Mouse (Mus musculus) liver, embryonic 16.5 days (tissue): ENCODE measurements around the gene Desi1. TPM values are rescaled to one million over a fixed set of nuclear protein-coding genes. Genes with fewer than 3 reads are reported as not detected.

Source experiments
- ATAC-seq: fragments of 200-750 bp; cut with Nextera tagmentation; 2 replicates; pipeline ENCODE4 v1.8.0; 2017; ENCODE audit warnings: low read depth, mild to moderate bottlenecking, moderate number of reproducible peaks, moderate library complexity
- H3K27ac ChIP-seq: fragments of 300-500 bp; sonication (generic); 2 replicates; pipeline ENCODE4 v1.5.1; 2014; ENCODE audit warnings: mild to moderate bottlenecking, low read length
- H3K27me3 ChIP-seq: fragments of 300-500 bp; sonication (generic); 2 replicates; pipeline ENCODE4 v1.6.1; 2014; ENCODE audit warnings: low read depth, low read length, mixed read lengths; ENCODE audit not compliant: control insufficient read depth, insufficient read depth
- H3K36me3 ChIP-seq: fragments of 300-500 bp; sonication (generic); 2 replicates; pipeline ENCODE4 v1.6.1; 2014; ENCODE audit warnings: mild to moderate bottlenecking; ENCODE audit not compliant: control insufficient read depth, insufficient read depth
- H3K4me1 ChIP-seq: fragments of 300-500 bp; sonication (generic); 2 replicates; pipeline ENCODE4 v1.6.1; 2014; ENCODE audit warnings: low read depth, low read length, mixed read lengths; ENCODE audit not compliant: control insufficient read depth
- H3K4me2 ChIP-seq: fragments of 300-500 bp; sonication (generic); 2 replicates; pipeline ENCODE4 v1.6.1; 2014; ENCODE audit warnings: low read depth, low read length, mixed read lengths
- H3K4me3 ChIP-seq: fragments of 300-500 bp; sonication (generic); 2 replicates; pipeline ENCODE4 v1.5.1; 2014; ENCODE audit warnings: low read depth, mild to moderate bottlenecking, low read length
- H3K9ac ChIP-seq: fragments of 300-500 bp; sonication (generic); 2 replicates; pipeline ENCODE4 v1.6.1; 2014; ENCODE audit warnings: low read depth, low read length
- H3K9me3 ChIP-seq: fragments of 300-500 bp; sonication (generic); replicated peaks from 2 replicates; pipeline ENCODE4 v1.6.1; 2016; ENCODE audit warnings: low read length; ENCODE audit not compliant: control insufficient read depth
- WGBS: fragments of 180-500 bp; shearing (Covaris S2); extraction: QIAGEN DNeasy Blood & Tissue Kit; methylation state at CpG from one replicate; pipeline ENCODE4 v1.1.7; 2014; ENCODE audit not compliant: insufficient replicate concordance; 5-methylcytosine and 5-hydroxymethylcytosine counted together
- polyA plus RNA-seq: library from polyadenylated mRNA; unstranded; fragments of >200 nt; fragmentation: Nextera tagmentation; extraction: Ambion mirVana; gene quantifications from 2 replicates; pipeline ENCODE4 v1.2.1, GENCODE M21; 2015

Gene Desi1
- polyA plus RNA-seq, 1 experiment from 2014 or later = 11.5 TPM

DNA sequence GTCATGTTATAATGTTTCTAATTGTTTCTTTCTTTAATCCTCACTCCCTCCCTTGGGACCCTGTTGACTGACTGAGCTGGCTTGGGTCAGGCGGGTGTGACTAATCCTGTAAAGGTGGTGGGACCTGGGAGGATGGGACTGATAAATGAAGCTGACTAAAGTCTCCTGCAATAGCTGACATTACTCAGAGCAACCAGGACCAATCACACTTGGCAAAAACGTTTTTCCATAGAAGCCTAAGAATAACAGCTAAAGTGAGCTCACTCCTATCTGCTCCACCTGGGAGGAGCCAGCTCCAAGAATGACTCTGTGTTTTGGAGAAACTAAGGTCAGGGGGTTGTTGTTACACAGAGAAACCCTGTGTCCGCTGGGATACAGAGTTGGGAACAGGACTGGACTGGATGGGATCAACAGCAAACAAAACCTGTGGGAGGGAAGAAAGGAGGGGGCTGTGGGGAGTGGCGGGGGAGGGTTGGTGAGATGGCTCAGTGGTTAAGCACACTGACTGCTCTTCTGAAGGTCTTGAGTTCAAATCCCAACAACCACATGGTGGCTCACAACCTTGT, 68.6 kb downstream of the Desi1 start:
- ATAC-seq = no peak
- no peak overlapping the region for H3K9ac ChIP-seq
- H3K27ac ChIP-seq = no peak overlapping the region
- WGBS = 46% methylated on average over 4 of the region's 4 CpGs
- H3K9me3 ChIP-seq = no peaks in the 10 kb centered on the region
- no peaks in the 10 kb centered on the region for H3K27me3 ChIP-seq
- no peak overlapping the region for H3K4me2 ChIP-seq
- no peak overlapping the region for H3K4me3 ChIP-seq
- peaks cover 12% of the 10 kb centered on the region for H3K4me1 ChIP-seq
- no peaks in the 10 kb centered on the region for H3K36me3 ChIP-seq

DNA sequence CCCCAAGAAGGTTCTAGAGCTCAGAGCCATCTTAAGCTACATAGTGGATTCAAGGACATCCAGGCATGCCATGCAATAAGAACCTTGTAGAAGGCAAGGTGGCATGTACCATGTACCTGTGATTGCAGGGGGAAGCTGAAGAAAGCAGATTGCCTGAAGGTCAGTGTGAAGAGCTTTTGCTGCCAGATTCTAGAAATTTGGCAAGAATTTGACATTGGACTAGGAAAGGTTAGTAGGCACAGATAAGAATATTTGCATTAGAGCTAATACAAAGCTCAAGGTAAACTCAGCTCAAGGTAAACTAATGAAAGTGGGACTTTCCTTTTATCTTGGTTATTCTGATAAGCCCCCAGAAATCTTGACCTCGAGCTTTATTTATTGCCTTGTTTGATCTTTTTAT, 69.4 kb downstream of the Desi1 start:
- H3K36me3 ChIP-seq = no peaks in the 10 kb centered on the region
- no peak overlapping the region for H3K4me2 ChIP-seq
- no peak overlapping the region for H3K27ac ChIP-seq
- H3K27me3 ChIP-seq = no peaks in the 10 kb centered on the region
- H3K9me3 ChIP-seq = no peaks in the 10 kb centered on the region
- no peak for ATAC-seq
- 29% methylated on average over 1 of the region's 1 CpGs for WGBS
- H3K9ac ChIP-seq = no peak overlapping the region
- no peak overlapping the region for H3K4me3 ChIP-seq
- peaks cover 14% of the 10 kb centered on the region for H3K4me1 ChIP-seq

DNA sequence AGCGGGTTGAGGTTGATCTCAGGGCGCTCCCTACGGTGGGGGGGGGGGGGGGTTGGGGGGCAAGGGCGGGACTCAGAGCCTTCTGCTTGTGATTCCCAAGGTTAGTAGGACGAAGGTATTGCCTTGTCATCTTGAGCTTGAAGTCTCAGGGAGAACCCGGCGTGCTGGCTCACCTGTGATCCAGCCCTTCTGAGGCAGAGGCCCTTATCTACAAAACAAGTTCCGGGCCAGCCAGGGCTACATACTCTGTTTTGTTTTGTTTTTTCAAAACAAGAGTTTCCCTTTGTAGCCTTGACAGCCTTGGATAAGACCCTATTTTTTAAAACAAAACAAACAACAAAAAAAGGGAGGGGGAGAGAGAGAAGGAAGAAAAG, 72.6 kb downstream of the Desi1 start:
- peak overlapping the region; percentile 76 for H3K27ac ChIP-seq
- WGBS = 0% methylated on average over 6 of the region's 8 CpGs
- peak overlapping the region; percentile 98 for H3K4me2 ChIP-seq
- H3K9me3 ChIP-seq = no peaks in the 10 kb centered on the region
- H3K4me3 ChIP-seq = peak overlapping the region; percentile 70
- no peaks in the 10 kb centered on the region for H3K36me3 ChIP-seq
- ATAC-seq = peak; percentile 59
- H3K9ac ChIP-seq = peak overlapping the region; percentile 60
- no peaks in the 10 kb centered on the region for H3K27me3 ChIP-seq
- H3K4me1 ChIP-seq = peaks cover 18% of the 10 kb centered on the region

DNA sequence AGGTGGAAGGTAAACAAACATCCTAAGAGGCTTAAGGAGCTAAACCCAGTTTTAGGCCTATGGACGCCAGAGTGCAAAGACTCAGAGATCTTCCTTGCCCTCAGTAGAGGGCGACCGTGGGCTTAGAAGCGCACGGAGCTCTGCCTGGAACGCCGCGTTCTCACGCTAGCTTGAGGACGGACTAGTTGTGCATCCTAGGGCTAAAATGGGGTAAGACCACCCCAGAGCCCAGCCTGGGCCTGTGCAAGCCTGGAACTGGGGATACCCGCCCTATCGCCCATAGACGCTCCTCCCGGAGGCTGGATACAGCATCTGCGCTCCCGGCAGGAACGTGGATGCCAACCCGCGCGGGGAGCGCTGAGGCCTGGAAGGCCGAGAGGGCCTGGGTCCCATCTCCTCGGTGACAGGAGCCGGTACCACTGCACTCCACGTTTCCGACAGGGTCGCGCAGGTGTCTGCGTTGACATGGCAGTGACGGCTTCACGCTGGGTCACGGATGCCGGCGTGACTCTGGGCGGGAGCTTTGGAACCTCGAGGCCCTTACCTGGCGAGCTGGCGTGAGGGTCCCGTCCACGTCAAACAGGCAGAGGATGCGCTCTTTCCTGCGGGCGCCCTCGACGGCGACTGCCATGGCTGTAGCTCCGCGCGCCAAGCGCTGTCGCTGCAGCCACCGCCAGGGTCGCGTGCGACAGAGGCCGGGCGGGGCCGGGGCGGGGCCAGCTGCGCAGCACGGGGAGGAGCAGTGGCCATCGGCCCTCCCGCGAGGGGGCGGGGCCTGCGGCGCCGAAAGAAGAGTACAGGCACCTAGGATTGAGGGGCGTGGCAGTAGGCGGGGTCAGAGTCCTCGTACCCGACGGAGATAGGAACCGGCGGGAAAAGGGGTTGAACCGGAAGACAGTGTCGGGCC, 73.2 kb downstream of the Desi1 start, which contains the start of gene Pmm1:
Pmm1 (minus strand) TSS at position 760 of the 907 bp plus-strand sequence.
- peak within 1 kb of the TSS; percentile 72 for H3K9ac ChIP-seq
- peak; percentile 97 for ATAC-seq
- WGBS = under 1% methylated on average over 77 of the region's 77 CpGs
- H3K27me3 ChIP-seq = no peaks in the 10 kb centered on the region
- no peaks in the 10 kb centered on the region for H3K9me3 ChIP-seq
- no peaks in the 10 kb centered on the region for H3K36me3 ChIP-seq
- H3K4me3 ChIP-seq = peak within 1 kb of the TSS; percentile 70
- peaks cover 18% of the 10 kb centered on the region for H3K4me1 ChIP-seq
- H3K27ac ChIP-seq = peak within 1 kb of the TSS; percentile 76
- H3K4me2 ChIP-seq = peak within 1 kb of the TSS; percentile 98

DNA sequence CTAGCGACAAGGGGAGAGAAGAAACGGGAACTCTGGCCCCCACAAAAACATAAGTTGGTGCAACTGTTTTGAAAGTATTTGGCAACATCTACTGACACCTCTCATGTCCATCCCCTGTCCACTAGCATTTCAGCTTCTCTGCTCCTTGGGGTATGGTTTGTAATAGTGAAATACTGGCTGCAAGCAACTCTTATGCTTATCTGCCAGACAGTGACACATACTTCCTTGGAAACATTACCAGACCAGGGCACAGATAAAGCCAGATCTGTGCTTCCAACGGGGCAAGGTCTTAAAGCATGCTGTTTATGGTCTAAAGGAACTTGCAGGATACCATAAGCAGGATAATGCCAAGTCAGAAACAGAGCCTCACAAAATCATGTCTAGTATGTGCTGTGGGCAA, 74.8 kb downstream of the Desi1 start:
- no peak for ATAC-seq
- no peak overlapping the region for H3K9ac ChIP-seq
- H3K9me3 ChIP-seq = no peaks in the 10 kb centered on the region
- no peaks in the 10 kb centered on the region for H3K27me3 ChIP-seq
- H3K4me3 ChIP-seq = no peak overlapping the region
- no peak overlapping the region for H3K4me2 ChIP-seq
- 55% methylated on average over 3 of the region's 3 CpGs for WGBS
- peaks cover 18% of the 10 kb centered on the region for H3K4me1 ChIP-seq
- H3K36me3 ChIP-seq = no peaks in the 10 kb centered on the region
- peak overlapping the region; percentile 39; the same call in 1 of the 2 replicates for H3K27ac ChIP-seq

DNA sequence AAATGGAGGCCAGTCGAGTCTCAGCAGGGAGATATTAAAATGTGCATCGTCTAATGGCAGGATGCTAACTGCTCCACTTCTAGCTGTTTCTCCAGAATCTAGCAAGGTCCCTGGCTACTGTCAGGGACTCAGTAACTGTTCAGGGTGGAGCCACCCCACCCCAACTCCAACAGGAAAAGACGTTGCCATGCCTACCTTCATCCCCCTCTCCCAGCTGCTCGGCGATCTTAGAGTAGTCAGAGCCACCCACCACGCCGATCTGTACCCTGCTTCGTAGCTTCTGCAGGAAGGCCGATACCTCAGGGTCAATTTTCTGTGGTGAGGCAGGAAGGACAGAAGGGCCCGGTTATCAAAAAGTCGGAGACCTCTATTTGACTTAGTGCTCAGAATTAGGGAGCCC, 76.1 kb downstream of the Desi1 start:
- WGBS = 73% methylated on average over 11 of the region's 11 CpGs
- H3K4me3 ChIP-seq = no peak overlapping the region

DNA sequence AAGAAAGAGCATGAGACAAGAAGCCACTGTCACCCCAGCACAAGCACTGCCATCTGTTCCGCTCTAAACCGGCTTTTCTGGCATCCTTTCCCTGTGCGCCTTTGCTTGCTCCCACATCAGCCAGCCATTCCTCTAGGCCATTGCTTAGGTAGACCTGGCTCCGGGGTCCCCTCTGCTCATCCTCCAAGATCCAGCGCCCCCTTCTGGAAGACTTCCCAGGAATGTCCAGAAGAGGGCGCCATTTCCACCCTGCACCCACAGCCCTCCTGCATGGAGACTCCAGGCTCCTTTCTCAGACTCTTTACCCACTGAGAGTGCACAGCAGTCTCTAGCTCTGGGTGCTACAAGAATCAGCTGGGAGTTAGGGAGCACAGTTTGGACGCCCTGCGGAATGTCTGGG, 77.2 kb downstream of the Desi1 start:
- Histone ChIP-seq H3K4me2 (no peak overlapping the region), H3K27me3 (no peaks in the 10 kb centered on the region), H3K27ac (no peak overlapping the region), H3K4me3 (no peak overlapping the region), H3K9me3 (no peaks in the 10 kb centered on the region), H3K36me3 (no peaks in the 10 kb centered on the region), H3K9ac (no peak overlapping the region), H3K4me1 (peaks cover 18% of the 10 kb centered on the region)
- WGBS = 57% methylated on average over 8 of the region's 8 CpGs
- ATAC-seq = no peak

More for the DNA sequence above, 76.1 kb downstream of the Desi1 start:
- Histone ChIP-seq H3K9ac (no peak overlapping the region), H3K9me3 (no peaks in the 10 kb centered on the region), H3K4me2 (no peak overlapping the region), H3K27ac (no peak overlapping the region), H3K4me1 (peaks cover 18% of the 10 kb centered on the region), H3K36me3 (no peaks in the 10 kb centered on the region), H3K27me3 (no peaks in the 10 kb centered on the region)
- ATAC-seq = no peak

DNA sequence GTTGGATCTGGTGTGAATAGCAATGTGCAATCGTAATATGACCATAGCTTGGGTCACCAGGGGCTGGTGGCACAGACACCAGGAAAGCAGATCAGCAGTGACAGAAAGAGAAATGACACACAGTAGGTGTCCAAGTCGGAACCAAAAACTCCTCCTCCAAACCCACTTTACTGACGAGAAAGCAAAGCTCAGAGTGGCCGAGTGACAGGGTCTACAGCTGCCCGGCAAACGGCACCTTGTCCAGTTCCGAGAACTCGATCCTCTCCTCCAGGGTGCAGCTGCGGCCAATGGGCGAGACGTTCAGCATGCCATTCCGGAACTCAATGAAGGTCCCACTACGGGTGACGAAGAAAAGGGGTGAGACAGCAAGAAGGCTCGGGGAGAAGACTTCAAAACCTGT, 78.2 kb downstream of the Desi1 start:
- WGBS = 86% methylated on average over 15 of the region's 15 CpGs

DNA sequence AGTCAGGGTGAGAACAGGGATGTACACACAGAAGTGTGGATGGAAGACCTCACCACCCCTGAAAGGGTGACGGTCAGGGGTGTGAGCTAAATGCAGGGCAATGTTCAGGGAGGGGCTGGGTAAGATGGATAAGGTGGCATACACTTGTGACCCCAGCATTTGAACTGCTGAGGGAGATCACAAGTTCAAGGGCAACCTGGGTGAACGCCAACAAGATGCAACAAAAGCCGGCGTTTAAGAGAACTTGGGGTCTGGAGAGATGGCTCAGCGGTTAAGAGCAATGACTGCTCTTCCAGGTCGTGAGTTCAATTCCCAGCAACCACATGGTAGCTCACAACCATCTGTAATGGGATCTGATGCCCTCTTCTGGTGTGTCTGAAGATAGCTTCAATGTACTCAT, 78.9 kb downstream of the Desi1 start:
- Histone ChIP-seq H3K27ac (no peak overlapping the region), H3K4me2 (no peak overlapping the region), H3K9me3 (no peaks in the 10 kb centered on the region), H3K9ac (no peak overlapping the region), H3K4me3 (no peak overlapping the region), H3K27me3 (no peaks in the 10 kb centered on the region), H3K4me1 (peaks cover 11% of the 10 kb centered on the region), H3K36me3 (no peaks in the 10 kb centered on the region)
- 83% methylated on average over 6 of the region's 6 CpGs for WGBS
- no peak for ATAC-seq

More for the DNA sequence above, 78.2 kb downstream of the Desi1 start:
- H3K4me2 ChIP-seq = no peak overlapping the region
- H3K9me3 ChIP-seq = no peaks in the 10 kb centered on the region
- no peak overlapping the region for H3K4me3 ChIP-seq
- ATAC-seq = no peak
- H3K4me1 ChIP-seq = peaks cover 16% of the 10 kb centered on the region
- H3K27ac ChIP-seq = no peak overlapping the region
- H3K9ac ChIP-seq = no peak overlapping the region
- no peaks in the 10 kb centered on the region for H3K27me3 ChIP-seq
- no peaks in the 10 kb centered on the region for H3K36me3 ChIP-seq
